Mouse (Mus musculus) cerebellum, postnatal 10 days (tissue): ENCODE measurements at regions not wholly inside any gene's neighbourhood (a gene's known extent, or its start where the extent isn't known, plus 50 kb on each side); places are given as distances from the start of the nearest gene placed in this dataset.
A peak's percentile ranks its signal among the peaks of the same experiment; 100 is the strongest.

Experiments used
- DNase-seq, 2 experiments: peaks; one replicate each; pipeline ENCODE4 v3.0.0; 2021; ENCODE audit warnings: mixed read lengths in 2 of 2

DNA sequence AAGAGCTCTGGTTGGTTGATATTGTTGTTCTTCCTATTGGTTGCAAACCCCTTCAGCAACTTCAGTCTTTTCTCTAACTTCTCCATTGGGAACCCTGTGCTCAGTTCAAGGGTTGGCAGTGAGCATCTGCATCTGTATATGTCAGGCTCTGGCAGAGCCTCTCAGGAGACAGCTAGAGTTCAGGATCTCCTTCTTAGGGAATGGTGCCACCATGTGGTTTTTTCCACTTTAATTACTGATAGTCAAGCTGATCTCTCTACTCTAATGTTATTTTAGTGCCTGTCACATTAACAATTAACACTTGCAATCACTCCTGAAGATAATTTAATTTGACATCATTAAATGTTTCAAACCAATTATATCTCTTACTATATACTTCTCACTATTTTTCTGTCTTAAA lies 550.4 kb downstream of the Gm597 start:
- DNase-seq = peak; percentile 54 to 57

DNA sequence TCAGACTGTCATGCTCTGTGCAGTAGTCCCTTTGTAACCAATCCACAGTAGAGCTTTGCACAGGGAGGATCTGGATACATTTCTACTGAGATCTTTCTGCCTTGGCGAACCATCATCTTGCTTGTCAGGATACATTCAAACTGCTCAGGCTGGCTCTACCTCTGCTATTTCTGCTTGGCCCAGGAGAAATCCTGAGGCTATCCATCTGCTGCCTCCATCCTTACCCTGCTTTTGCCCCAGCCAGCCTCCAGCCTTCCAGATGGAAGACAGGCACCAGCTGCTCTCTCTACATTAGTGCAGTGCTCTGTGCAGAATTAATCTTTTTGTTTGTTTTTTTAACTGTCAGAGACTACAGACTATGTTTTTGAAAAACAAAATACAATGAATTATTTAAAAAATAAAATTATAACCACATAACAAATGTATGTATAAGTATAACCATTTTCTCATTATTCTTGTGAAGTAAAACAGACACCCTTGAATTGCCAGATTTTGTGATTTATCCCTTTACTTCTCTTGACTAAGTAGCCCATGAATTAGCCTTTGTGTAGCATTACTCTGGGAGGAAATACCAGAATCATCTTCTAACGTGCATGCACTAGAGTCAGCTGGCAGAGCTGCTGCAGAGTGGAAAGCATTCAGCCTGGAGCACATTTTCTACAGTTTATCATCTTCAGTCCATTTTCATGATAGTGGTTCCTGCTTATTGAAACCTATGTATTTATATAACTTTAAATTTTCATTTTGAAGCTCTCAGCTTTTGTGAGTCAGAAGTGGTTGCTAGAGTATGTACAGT lies 565.6 kb downstream of the Gm597 start:
- DNase-seq = peak; percentile 85 to 90
